In the genomic region with DNA sequence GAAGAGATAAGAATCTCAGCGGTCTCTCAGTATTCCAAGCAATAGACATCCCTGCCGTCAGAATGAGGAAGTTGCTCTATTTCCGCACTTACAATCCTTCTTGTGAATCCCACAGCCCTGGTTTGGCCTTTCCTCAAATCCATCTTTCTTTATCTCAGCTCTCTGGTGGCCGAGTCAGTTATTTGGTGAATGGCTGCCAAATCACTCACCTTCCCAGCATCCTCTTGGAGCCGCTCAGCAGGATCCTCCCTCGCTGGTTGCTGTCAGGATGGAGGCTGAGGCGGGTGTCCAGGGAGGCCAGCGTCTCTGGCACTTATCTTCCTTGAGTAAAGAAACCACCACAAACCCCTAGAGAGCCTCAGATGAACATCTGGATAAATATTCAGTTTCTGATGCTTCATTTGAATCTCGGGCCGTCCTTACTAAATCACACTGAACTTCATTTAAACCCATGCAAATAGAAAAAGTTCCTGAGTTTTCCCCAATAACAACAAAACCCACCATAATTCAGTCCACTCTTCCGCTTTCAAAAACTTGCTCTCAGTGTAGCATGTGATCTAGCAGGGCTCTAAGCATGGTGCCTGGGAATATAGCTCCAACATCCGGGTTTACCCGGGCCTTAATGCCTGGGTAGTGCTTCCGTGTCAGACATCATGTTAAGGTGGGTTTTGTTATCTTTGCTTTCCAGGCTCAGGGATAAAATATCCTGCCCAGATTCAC, we compare ENCODE assay signal across 9 mouse cellular contexts.
DNase-seq lines count a peak whose midpoint lies in the region; ATAC-seq and TF ChIP-seq lines count a peak whose summit lies in the region.
"Had no signal": no experiment of that assay in that cellular context is flagged by ENCODE, and none has a peak within 500 bp of the region (broad histone marks: within the 10 kb centered on the region; RNA-seq: fewer than 3 reads in every experiment).

No protein-coding gene starts in this region.

- H3K36me3 ChIP-seq in hindbrain, embryonic 10.5 days = no peaks in the 10 kb centered on the region
- no peaks in the 10 kb centered on the region for H3K36me3 ChIP-seq in hindbrain, embryonic 14.5 days (replicated peaks; ENCODE audit: control insufficient read depth, insufficient read depth)
- H3K36me3 ChIP-seq in embryonic facial prominence, embryonic 10.5 days (replicated peaks) = no peaks in the 10 kb centered on the region
- no peaks in the 10 kb centered on the region for H3K36me3 ChIP-seq in heart, embryonic 15.5 days
- H3K36me3 ChIP-seq in limb, embryonic 14.5 days (ENCODE audit: control insufficient read depth, insufficient read depth, low read length) = no peaks in the 10 kb centered on the region

- H3K4me3 ChIP-seq in hindbrain, embryonic 10.5 days = no peak overlapping the region
- no peak overlapping the region for H3K4me3 ChIP-seq in hindbrain, embryonic 14.5 days (replicated peaks; ENCODE audit: low read length)
- no peak overlapping the region for H3K4me3 ChIP-seq in embryonic facial prominence, embryonic 10.5 days
- H3K4me3 ChIP-seq in heart, embryonic 15.5 days = no peak overlapping the region
- no peak overlapping the region for H3K4me3 ChIP-seq in limb, embryonic 14.5 days (replicated peaks; ENCODE audit: low read length)

- no peak for TF ChIP-seq POLR2A in limb, embryonic 14.5 days (IDR thresholded peaks at IDR 0.05; ENCODE audit: borderline replicate concordance, extremely low read depth, insufficient read depth, insufficient read length)

- H3K27ac ChIP-seq in hindbrain, embryonic 10.5 days = peak overlapping the region; percentile 50; the same call in 1 of the 2 replicates
- H3K27ac ChIP-seq in hindbrain, embryonic 14.5 days = no peak overlapping the region
- H3K27ac ChIP-seq in embryonic facial prominence, embryonic 10.5 days (replicated peaks) = peak overlapping the region; percentile 55; the same call in 1 of the 2 replicates
- H3K27ac ChIP-seq in heart, embryonic 15.5 days = peak overlapping the region; percentile 53
- H3K27ac ChIP-seq in limb, embryonic 14.5 days (replicated peaks; ENCODE audit: low read depth, low read length) = no peak overlapping the region

- H3K4me1 ChIP-seq in hindbrain, embryonic 10.5 days (replicated peaks) = peaks cover 28% of the 10 kb centered on the region
- 0 out of 2 replicates have a peak, but pooled peaks cover 3% of the 10 kb centered on the region for H3K4me1 ChIP-seq in hindbrain, embryonic 14.5 days (replicated peaks; ENCODE audit: control insufficient read depth, insufficient read depth, low read length)
- peaks cover 42% of the 10 kb centered on the region for H3K4me1 ChIP-seq in embryonic facial prominence, embryonic 10.5 days
- peaks cover 24% of the 10 kb centered on the region for H3K4me1 ChIP-seq in heart, embryonic 15.5 days (replicated peaks)
- peaks cover 25% of the 10 kb centered on the region for H3K4me1 ChIP-seq in limb, embryonic 14.5 days (ENCODE audit: control insufficient read depth, insufficient read depth, low read length)

- H3K9me3 ChIP-seq in hindbrain, embryonic 10.5 days = no peaks in the 10 kb centered on the region
- no peaks in the 10 kb centered on the region for H3K9me3 ChIP-seq in hindbrain, embryonic 14.5 days (ENCODE audit: control insufficient read depth, low read length)
- no peaks in the 10 kb centered on the region for H3K9me3 ChIP-seq in embryonic facial prominence, embryonic 10.5 days
- no peaks in the 10 kb centered on the region for H3K9me3 ChIP-seq in heart, embryonic 15.5 days (replicated peaks)
- H3K9me3 ChIP-seq in limb, embryonic 14.5 days (ENCODE audit: control insufficient read depth, low read length) = no peaks in the 10 kb centered on the region

- H3K9ac ChIP-seq in hindbrain, embryonic 14.5 days = no peak overlapping the region
- H3K9ac ChIP-seq in heart, embryonic 15.5 days = no peak overlapping the region
- H3K9ac ChIP-seq in limb, embryonic 14.5 days (ENCODE audit: low read depth, low read length, severe bottlenecking) = no peak overlapping the region

- ATAC-seq in hindbrain, embryonic 14.5 days (ENCODE audit: low FRiP score) = no peak
- peak; percentile 58; the same call in 1 of the 2 replicates for ATAC-seq in heart, embryonic 15.5 days (replicated peaks; ENCODE audit: insufficient number of reproducible peaks, insufficient read depth, low FRiP score, low read depth)
- peak; percentile 59; the same call in 1 of the 2 replicates for ATAC-seq in limb, embryonic 14.5 days (ENCODE audit: low FRiP score, low read depth)
- no peak for ATAC-seq in megakaryocyte-erythroid progenitor cell, adult 5-6 weeks (replicated peaks; ENCODE audit: low FRiP score, low TSS enrichment, poor library complexity, severe bottlenecking)
- ATAC-seq: forebrain, embryonic 16.5 days had no signal

- H3K27me3 ChIP-seq in hindbrain, embryonic 10.5 days (ENCODE audit: insufficient read depth, poor library complexity, severe bottlenecking) = no peaks in the 10 kb centered on the region
- no peaks in the 10 kb centered on the region for H3K27me3 ChIP-seq in hindbrain, embryonic 14.5 days (ENCODE audit: control insufficient read depth, insufficient read depth, low read length)
- 0 out of 2 replicates have a peak, but pooled peaks cover 8% of the 10 kb centered on the region for H3K27me3 ChIP-seq in embryonic facial prominence, embryonic 10.5 days (replicated peaks; ENCODE audit: low read depth, poor library complexity, severe bottlenecking)
- no peaks in the 10 kb centered on the region for H3K27me3 ChIP-seq in heart, embryonic 15.5 days
- H3K27me3 ChIP-seq in limb, embryonic 14.5 days (ENCODE audit: control insufficient read depth, insufficient read depth, low read length) = no peaks in the 10 kb centered on the region

- H3K4me2 ChIP-seq in hindbrain, embryonic 14.5 days (replicated peaks) = no peak overlapping the region
- H3K4me2 ChIP-seq in heart, embryonic 15.5 days = 0 out of 2 replicates have a peak overlapping the region, but pooled peaks have one; percentile 5
- no peak overlapping the region for H3K4me2 ChIP-seq in limb, embryonic 14.5 days (replicated peaks; ENCODE audit: low read depth, low read length, severe bottlenecking)

- WGBS in hindbrain, embryonic 10.5 days = 72% methylated on average over 14 of the region's 14 CpGs
- 62% methylated on average over 14 of the region's 14 CpGs for WGBS in hindbrain, embryonic 14.5 days
- 68% methylated on average over 14 of the region's 14 CpGs for WGBS in embryonic facial prominence, embryonic 10.5 days
- 47% methylated on average over 14 of the region's 14 CpGs for WGBS in heart, embryonic 15.5 days
- WGBS in limb, embryonic 14.5 days = 61% methylated on average over 14 of the region's 14 CpGs

- no peak for DNase-seq in hindbrain, embryonic 10.5 days (ENCODE audit: low spot score)
- no peak for DNase-seq in hindbrain, embryonic 14.5 days (ENCODE audit: low spot score)
- DNase-seq in embryonic facial prominence, embryonic 10.5 days (ENCODE audit: low spot score) = no peak
- DNase-seq in limb, embryonic 14.5 days (ENCODE audit: low spot score) = peak; percentile 75
- no peak for DNase-seq in thymus, adult 18-20 months
- DNase-seq in left cerebral cortex, adult 9 months (ENCODE audit: low spot score in 2 of 2) = no peak

Comparison
In these comparisons a context has a peak if more than half of its experiments do, and no peak if none do; other contexts are left out.
1. H3K27ac ChIP-seq: peak in hindbrain, embryonic 10.5 days (single experiment), embryonic facial prominence, embryonic 10.5 days (single experiment) and heart, embryonic 15.5 days (single experiment); none in hindbrain, embryonic 14.5 days (single experiment) and limb, embryonic 14.5 days (single experiment).
2. ATAC-seq: peak in heart, embryonic 15.5 days (single experiment) and limb, embryonic 14.5 days (single experiment); none in hindbrain, embryonic 14.5 days (single experiment) and megakaryocyte-erythroid progenitor cell, adult 5-6 weeks (single experiment).